Comparison of ENCODE assay signal across 20 mouse cellular contexts in genomic region chr10:20202171-20202570, GRCm38 (mm10). TPM values are rescaled to one million over a fixed set of nuclear protein-coding genes. Genes with fewer than 3 reads are reported as not detected.
A peak's percentile ranks its signal among the peaks of the same experiment; 100 is the strongest.
DNase-seq lines count a peak whose midpoint lies in the region; ATAC-seq and TF ChIP-seq lines count a peak whose summit lies in the region.
"Had no signal": no experiment of that assay in that cellular context is flagged by ENCODE, and none has a peak within 500 bp of the region (broad histone marks: within the 10 kb centered on the region; RNA-seq: fewer than 3 reads in every experiment).

No protein-coding gene starts in this region.

- H3K4me1 ChIP-seq in hindbrain, embryonic 10.5 days (replicated peaks) = peaks cover 43% of the 10 kb centered on the region
- no peaks in the 10 kb centered on the region; the same call in 1 of the 2 replicates for H3K4me1 ChIP-seq in hindbrain, postnatal 0 days (ENCODE audit: insufficient read depth, low read length)
- H3K4me1 ChIP-seq in cortical plate, adult 2 months (ENCODE audit: control insufficient read depth, insufficient read depth, low read length) = peaks cover 6% of the 10 kb centered on the region; the same call in 1 of the 2 replicates
- H3K4me1 ChIP-seq in intestine, embryonic 16.5 days (ENCODE audit: control insufficient read depth, insufficient read depth, low read length) = peaks cover 25% of the 10 kb centered on the region
- H3K4me1 ChIP-seq: embryonic facial prominence, embryonic 12.5 days; hindbrain, embryonic 15.5 days; limb, embryonic 12.5 days had no signal

- no peak for ATAC-seq in hindbrain, postnatal 0 days
- ATAC-seq in intestine, embryonic 16.5 days = peak; percentile 19; the same call in 1 of the 2 replicates
- ATAC-seq: midbrain, embryonic 13.5 days had no signal

- H3K9me3 ChIP-seq in hindbrain, embryonic 10.5 days = no peaks in the 10 kb centered on the region
- H3K9me3 ChIP-seq in hindbrain, postnatal 0 days (ENCODE audit: low read length) = no peaks in the 10 kb centered on the region
- no peaks in the 10 kb centered on the region for H3K9me3 ChIP-seq in intestine, embryonic 16.5 days (ENCODE audit: control insufficient read depth, low read length)
- H3K9me3 ChIP-seq: embryonic facial prominence, embryonic 12.5 days; heart, embryonic 12.5 days; hindbrain, embryonic 15.5 days; limb, embryonic 12.5 days; midbrain, embryonic 13.5 days had no signal

- 69% methylated on average over 9 of the region's 9 CpGs for WGBS in hindbrain, embryonic 10.5 days
- 72% methylated on average over 9 of the region's 9 CpGs for WGBS in hindbrain, postnatal 0 days
- WGBS in intestine, embryonic 16.5 days = 42% methylated on average over 9 of the region's 9 CpGs

- H3K27me3 ChIP-seq in hindbrain, embryonic 10.5 days (ENCODE audit: insufficient read depth, poor library complexity, severe bottlenecking) = no peaks in the 10 kb centered on the region
- no peaks in the 10 kb centered on the region for H3K27me3 ChIP-seq in hindbrain, postnatal 0 days (ENCODE audit: insufficient read depth, low read length)
- no peaks in the 10 kb centered on the region for H3K27me3 ChIP-seq in intestine, embryonic 16.5 days (replicated peaks; ENCODE audit: control insufficient read depth, insufficient read depth, low read length)
- H3K27me3 ChIP-seq: embryonic facial prominence, embryonic 12.5 days; heart, embryonic 12.5 days; hindbrain, embryonic 15.5 days; limb, embryonic 12.5 days had no signal

- no peak overlapping the region for H3K4me3 ChIP-seq in hindbrain, embryonic 10.5 days
- H3K4me3 ChIP-seq in hindbrain, postnatal 0 days (ENCODE audit: low read length) = no peak overlapping the region
- no peak overlapping the region for H3K4me3 ChIP-seq in left cerebral cortex, adult 2 months
- no peak overlapping the region for H3K4me3 ChIP-seq in cortical plate, adult 2 months (ENCODE audit: insufficient read depth, low read length)
- no peak overlapping the region for H3K4me3 ChIP-seq in intestine, embryonic 16.5 days (ENCODE audit: low read length)
- H3K4me3 ChIP-seq: embryonic facial prominence, embryonic 12.5 days; erythroblast, embryonic 14.5 days; heart, embryonic 12.5 days; hindbrain, embryonic 15.5 days; limb, embryonic 12.5 days; midbrain, embryonic 13.5 days had no signal

- intact Hi-C loops in left cerebral cortex, adult 2 months (cut with DNase I) = no loop called here
- intact Hi-C loops in left cerebral cortex, postnatal 4 days (cut with DNase I) = no loop called here

- no peak for TF ChIP-seq POLR2A in cortical plate, adult 2 months (IDR thresholded peaks at IDR 0.05; ENCODE audit: extremely low read depth, insufficient read depth, low read length)

- H3K36me3 ChIP-seq in hindbrain, embryonic 10.5 days = no peaks in the 10 kb centered on the region
- H3K36me3 ChIP-seq in hindbrain, postnatal 0 days (ENCODE audit: insufficient read depth, low read length) = no peaks in the 10 kb centered on the region
- no peaks in the 10 kb centered on the region for H3K36me3 ChIP-seq in intestine, embryonic 16.5 days (ENCODE audit: control insufficient read depth, insufficient read depth, low read length)
- H3K36me3 ChIP-seq: embryonic facial prominence, embryonic 12.5 days; heart, embryonic 12.5 days; hindbrain, embryonic 15.5 days; limb, embryonic 12.5 days; midbrain, embryonic 13.5 days had no signal

- no peak overlapping the region for H3K4me2 ChIP-seq in hindbrain, postnatal 0 days (ENCODE audit: low read depth, low read length)
- no peak overlapping the region for H3K4me2 ChIP-seq in intestine, embryonic 16.5 days (ENCODE audit: low read depth, low read length)
- H3K4me2 ChIP-seq: embryonic facial prominence, embryonic 12.5 days; heart, embryonic 12.5 days; hindbrain, embryonic 15.5 days; limb, embryonic 12.5 days; midbrain, embryonic 13.5 days had no signal

- H3K9ac ChIP-seq in hindbrain, postnatal 0 days (replicated peaks; ENCODE audit: low read length) = no peak overlapping the region
- H3K9ac ChIP-seq in intestine, embryonic 16.5 days (ENCODE audit: low read depth, low read length) = peak overlapping the region; percentile 5; the same call in 1 of the 2 replicates
- H3K9ac ChIP-seq: embryonic facial prominence, embryonic 12.5 days; heart, embryonic 12.5 days; hindbrain, embryonic 15.5 days; limb, embryonic 12.5 days; midbrain, embryonic 13.5 days had no signal

- no peak for DNase-seq in hindbrain, embryonic 10.5 days (ENCODE audit: low spot score)
- DNase-seq in hindbrain, postnatal 0 days (ENCODE audit: low spot score) = no peak
- no peak for DNase-seq in left cerebral cortex, adult 2 months (ENCODE audit: extremely low spot score in 1 of 2, low spot score in 2 of 2)
- no peak for DNase-seq in left cerebral cortex, postnatal 4 days
- DNase-seq in natural killer cell, adult 2 months (ENCODE audit: low spot score in 2 of 2) = no peak
- DNase-seq: cerebellum, adult 8-10 months; gastrocnemius, postnatal 36 days; heart, postnatal 36 days; lung, adult 18-20 months; lung, postnatal 14 days; right cerebral cortex, postnatal 25 days; thymus, postnatal 25 days had no signal

- TF ChIP-seq CTCF in hindbrain, postnatal 0 days (IDR thresholded peaks at IDR 0.05; ENCODE audit: low read depth) = no peak
- TF ChIP-seq CTCF in left cerebral cortex, adult 2 months (IDR thresholded peaks at IDR 0.05) = no peak
- no peak for TF ChIP-seq CTCF in cortical plate, adult 2 months (IDR thresholded peaks at IDR 0.05; ENCODE audit: extremely low read depth, insufficient read depth, low read length)

- H3K27ac ChIP-seq in hindbrain, embryonic 10.5 days = peak overlapping the region; percentile 35; the same call in 1 of the 2 replicates
- H3K27ac ChIP-seq in hindbrain, postnatal 0 days = no peak overlapping the region
- H3K27ac ChIP-seq in left cerebral cortex, adult 2 months = peak overlapping the region; percentile 33; the same call in 1 of the 2 replicates
- peak overlapping the region; percentile 45 for H3K27ac ChIP-seq in cortical plate, adult 2 months (ENCODE audit: insufficient read depth, low read length)
- peak overlapping the region; percentile 64 for H3K27ac ChIP-seq in intestine, embryonic 16.5 days (ENCODE audit: low read length)
- H3K27ac ChIP-seq: embryonic facial prominence, embryonic 12.5 days; hindbrain, embryonic 15.5 days; limb, embryonic 12.5 days; midbrain, embryonic 13.5 days had no signal

RNA-seq across cellular contexts. Expression of gene Map7, which starts 53.9 kb away (rescaled TPM):
- polyA plus RNA-seq in hindbrain, embryonic 10.5 days (2016; fragmentation: Nextera tagmentation; extraction: Ambion mirVana) = 8.9 and 10.0 TPM in 2 replicates
- total RNA-seq in hindbrain, postnatal 0 days (2014; rRNA removed) = 7.2 and 15.1 TPM in 2 replicates
- 6.2 and 9.4 TPM in 2 replicates for polyA plus RNA-seq in hindbrain, postnatal 0 days (2015; fragmentation: Nextera tagmentation; extraction: Ambion mirVana)
- 100 to 1,000 TPM; 102 to 118 TPM for total RNA-seq in left cerebral cortex, adult 2 months (2021)
- 10 to 100 TPM; 12.6 to 19.4 TPM for total RNA-seq in left cerebral cortex, postnatal 4 days (2021)
- polyA plus RNA-seq in cortical plate, adult 2 months (2012; rRNA removed) = 86.5 and 91.4 TPM in 2 replicates
- polyA plus RNA-seq in intestine, embryonic 16.5 days (2015; fragmentation: Nextera tagmentation; extraction: Ambion mirVana) = 44.7 and 50.3 TPM in 2 replicates
